Mouse (Mus musculus): ENCODE results near the gene Tmem54.

DNA sequence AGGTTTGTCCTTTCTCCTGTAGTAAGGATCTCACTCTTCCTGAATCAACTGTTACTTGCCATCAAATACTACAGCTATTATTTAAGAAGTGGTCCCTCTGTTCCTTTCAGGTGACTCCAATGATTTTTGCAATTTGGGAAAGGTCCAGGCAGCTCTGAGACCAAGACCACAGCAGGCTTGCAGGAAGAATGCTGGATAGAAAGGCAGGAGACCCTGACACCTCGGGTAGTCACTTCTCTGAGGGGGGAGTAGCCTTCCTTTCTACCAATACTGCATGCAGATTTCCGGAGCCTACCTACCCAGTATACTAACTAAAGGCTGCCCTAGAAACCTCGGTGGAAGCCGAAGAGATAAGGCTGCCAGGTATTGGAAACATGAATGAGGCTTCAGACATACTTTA, 40.1 kb downstream of the Tmem54 start:
- TF ChIP-seq POLR2A (IDR thresholded peaks at IDR 0.05; ENCODE audit: extremely low read depth, insufficient read depth, low read length) (no peak), CTCF (IDR thresholded peaks at IDR 0.05; ENCODE audit: extremely low read depth, insufficient read depth, low read length) (no peak)

Measured in cortical plate, adult 2 months (tissue).